Mouse (Mus musculus) v-Abl transformed pro-B cells (cell line): ENCODE results near the gene Gpx5.

Experiments used
- in situ Hi-C, 2 experiments: fragments of 400-800 bp; cut with MboI; formaldehyde crosslinking; loops; one replicate each; pipeline ENCODE4 v1.15.1; 2025; ENCODE audit not compliant: unreplicated experiment in 2 of 2

Gpx5 gene

DNA sequence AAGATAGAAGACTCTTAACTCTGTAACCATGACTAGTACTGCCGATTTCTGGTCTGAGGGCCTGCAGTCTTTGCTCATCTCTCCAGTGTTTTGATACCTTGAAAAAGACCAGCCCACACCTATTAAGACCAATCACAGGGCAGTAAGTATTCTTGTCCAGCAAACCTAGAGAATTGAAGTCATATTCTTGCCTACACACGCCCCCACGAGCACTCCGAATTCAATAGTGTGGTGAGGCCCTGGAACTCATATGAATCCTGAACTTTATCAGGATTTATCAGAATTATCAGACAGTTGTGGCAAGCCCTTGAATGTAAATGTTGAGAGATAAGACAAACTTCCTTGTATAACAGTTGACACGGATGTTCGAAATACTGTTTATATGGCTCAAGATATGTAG lies at the start of gene Gpx5:
Gpx5 (minus strand) TSS at position 101 of the 400 bp plus-strand sequence.
- in situ Hi-C loops: no loop called here

DNA sequence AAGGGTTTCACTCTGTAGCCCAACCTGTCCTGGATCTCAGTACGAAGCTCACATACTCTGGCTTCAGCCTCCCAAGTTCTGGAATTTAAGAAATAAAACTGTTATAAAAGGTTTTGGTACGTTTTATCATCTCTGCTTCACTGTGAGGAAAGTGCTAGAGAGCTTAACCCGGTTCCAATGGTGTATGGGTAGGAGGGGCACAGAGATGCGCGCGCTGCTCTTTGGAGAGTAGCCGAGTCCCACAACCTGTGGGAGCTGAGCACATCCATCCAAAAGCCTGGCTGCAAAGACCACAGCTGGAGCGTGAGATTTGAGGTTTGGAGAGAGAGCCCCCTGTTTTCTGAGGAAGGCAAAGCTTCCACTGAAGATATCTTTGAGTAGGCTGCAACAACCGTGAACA lies 34.9 kb upstream of the Gpx5 start:
- in situ Hi-C loops: loop anchor here (5.0 to 10.0 kb wide), 2 partner anchors 390 to 1013 kb away; no protein-coding TSS in a partner anchor

DNA sequence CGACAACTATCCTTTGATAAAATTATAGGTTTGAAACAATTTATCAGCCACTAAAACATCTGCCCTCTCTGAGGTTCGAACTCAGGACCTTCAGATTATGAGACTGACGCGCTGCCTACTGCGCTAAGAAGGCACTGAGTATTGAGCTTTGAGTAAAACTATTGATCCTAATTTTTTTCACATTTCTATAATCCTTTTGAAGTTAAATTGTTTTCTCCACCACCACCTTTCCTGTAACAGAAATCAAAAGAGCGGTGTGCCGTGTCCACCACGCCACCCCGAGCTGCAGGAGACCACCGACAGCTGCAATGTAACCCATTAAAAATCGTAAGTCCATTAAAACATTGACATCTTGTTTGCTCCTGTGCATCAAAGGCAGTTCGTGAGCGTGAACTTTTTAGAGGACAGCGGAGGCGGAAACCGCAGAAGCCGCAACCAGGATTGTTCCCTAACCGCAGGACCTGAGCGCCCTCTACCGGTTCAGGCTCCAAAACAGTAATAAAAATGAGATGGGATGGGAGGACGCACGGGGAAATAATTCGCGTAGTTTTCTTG lies 34.2 kb upstream of the Gpx5 start:
- in situ Hi-C loops: loop anchor here (5.0 to 10.0 kb wide), 2 partner anchors 389 to 1012 kb away; no protein-coding TSS in a partner anchor

DNA sequence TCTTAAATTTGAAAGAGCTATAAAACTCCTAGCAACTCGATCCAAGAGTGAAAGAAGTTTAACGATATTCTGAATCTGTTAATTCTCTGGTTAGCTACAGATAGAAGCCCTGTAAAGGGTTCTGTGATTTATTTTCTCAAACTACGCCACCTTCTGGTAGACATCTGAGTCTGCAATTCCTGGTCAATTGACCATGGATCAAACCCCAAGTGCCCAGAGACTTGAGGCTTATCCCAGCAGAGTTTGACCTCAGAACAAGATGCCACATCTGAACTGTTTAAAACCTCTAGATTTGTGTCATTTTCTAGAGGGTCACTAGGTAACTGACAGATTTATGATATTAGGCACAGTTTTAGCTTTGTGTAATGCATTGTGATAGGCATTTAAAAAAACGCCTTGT lies 33.7 kb upstream of the Gpx5 start:
- in situ Hi-C loops: loop anchor here (5.0 to 10.0 kb wide), 2 partner anchors 389 to 1011 kb away; no protein-coding TSS in a partner anchor

DNA sequence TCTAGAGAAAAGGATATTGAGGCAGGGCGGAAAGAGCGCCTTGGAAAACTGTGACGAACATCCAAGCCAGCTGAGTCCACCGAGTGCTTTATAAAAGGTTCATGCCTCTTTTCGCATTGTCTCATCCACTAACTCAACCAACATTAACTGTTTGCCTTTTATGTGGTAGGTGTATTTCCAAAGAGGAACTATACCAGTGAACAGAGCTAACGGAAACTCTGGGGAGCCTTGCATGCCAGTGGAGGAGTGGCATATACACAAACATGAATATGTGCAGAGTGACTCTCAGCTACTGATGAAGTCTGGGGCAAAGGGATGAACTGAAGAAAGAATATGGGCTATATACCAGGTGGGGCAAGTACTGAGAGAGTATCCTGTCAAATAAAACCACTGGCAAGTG lies 30.9 kb upstream of the Gpx5 start:
- in situ Hi-C loops: loop anchor here (10.0 kb wide), 1 partner anchor 1009 kb away; no protein-coding TSS in a partner anchor

DNA sequence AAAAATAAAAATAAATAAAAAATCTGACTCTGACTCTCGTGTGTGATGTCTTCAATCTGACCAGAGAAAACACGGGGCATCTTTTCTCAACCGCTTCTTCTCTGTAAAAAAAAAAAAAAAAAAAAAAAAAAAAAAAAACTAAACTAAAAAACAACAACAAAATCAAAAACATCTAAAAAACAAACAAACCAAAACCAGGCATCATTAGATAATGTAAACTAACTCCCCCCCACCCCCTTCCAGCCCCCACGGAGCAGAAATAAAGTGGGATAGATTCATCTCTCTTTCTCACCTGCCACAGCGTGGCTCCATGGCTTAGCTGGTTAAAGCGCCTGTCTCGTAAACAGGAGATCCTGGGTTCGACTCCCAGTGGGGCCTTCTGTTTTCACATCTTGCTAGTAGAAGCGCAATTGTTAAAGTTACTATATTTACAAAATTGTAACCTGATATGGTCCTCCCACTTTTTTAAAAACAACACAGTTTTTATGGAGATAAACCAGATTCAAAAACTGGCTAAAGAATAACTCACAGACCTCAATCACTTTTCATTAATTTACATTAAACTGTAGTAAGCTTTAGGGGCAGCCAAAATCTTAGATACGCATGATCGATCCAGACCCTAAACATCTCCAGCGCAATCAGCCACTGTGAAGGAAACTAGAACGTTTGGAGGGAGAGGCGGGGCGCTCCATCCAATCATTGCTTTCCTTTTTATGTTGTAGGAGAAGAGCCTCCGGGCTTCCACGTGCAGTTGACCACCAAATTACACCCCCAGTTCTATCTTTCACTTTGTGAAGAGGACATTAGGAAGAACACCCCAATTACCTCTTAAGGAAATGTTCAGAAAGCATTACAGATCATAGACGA lies 30.2 kb upstream of the Gpx5 start:
- in situ Hi-C loops: loop anchor here (10.0 kb wide), 1 partner anchor 1008 kb away; no protein-coding TSS in a partner anchor

DNA sequence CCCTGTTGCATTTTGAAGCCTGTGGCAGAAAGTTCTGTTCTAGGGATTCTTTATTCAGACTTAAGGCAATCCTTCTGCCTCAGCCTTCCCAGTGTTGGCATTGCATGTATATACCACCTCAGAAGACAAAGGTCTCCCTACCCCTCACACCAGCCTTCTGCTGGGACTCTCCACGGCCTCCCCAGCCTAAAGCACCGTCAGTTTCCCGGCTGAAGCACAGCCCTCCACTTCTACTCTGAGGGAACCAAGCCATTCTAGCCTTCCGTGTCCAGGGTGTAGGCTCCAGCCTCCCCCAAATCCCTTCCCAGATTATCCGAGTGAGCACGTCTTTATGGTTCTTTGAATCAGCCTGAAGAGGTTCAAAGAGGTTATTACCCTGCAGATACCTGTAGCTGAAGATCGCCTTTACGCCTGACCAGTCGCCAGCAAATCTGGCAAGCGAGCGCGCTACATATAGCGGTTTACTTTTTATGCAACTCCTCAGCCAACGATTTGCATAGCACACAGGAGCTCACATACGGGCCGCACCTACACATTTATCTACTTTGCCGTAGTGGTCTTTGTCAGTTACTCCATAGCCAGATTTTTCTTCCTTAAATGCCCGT lies 29.5 kb upstream of the Gpx5 start:
- in situ Hi-C loops: loop anchor here (10.0 kb wide), 1 partner anchor 1007 kb away; no protein-coding TSS in a partner anchor

DNA sequence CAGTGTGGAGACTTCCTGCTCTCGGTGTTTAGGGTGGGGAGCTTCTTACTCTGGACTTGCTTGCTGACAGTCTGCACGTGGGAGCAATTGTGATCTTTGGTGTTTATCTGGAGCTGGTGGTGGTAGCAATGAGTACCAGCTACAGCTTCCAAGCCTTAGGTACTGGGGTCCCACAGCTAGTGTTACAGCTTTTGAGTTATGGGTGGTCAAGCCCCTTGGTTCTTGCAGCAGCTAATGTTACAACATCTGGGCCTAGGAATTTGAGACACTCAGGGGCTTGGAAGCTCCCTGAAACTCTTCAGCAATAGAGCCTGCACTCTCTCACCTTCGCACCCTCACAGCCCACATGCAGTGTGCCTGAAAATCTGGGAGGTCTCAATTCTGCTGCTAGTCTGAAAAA lies 27.7 kb upstream of the Gpx5 start:
- in situ Hi-C loops: loop anchor here (10.0 kb wide), 1 partner anchor 1005 kb away; no protein-coding TSS in a partner anchor

DNA sequence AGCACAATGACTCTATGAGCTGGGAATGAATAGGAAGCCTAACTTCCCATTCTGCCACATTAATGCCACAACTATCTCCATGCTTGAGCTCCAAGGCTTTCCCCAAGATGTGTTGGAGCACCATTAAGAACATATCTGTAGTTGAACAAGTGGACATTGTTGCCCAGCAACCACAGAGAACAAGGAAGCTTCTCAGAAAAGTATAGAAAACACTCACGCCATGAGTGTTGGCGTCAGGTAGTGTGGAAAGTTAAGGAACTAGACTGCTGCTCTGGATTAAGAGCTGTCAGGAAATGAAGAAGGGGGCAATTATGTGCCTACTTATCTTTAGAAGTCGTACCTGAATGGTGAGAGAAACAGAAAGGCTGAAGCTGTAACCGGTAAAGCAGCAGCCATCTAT lies 21.4 kb upstream of the Gpx5 start:
- in situ Hi-C loops: no loop called here

DNA sequence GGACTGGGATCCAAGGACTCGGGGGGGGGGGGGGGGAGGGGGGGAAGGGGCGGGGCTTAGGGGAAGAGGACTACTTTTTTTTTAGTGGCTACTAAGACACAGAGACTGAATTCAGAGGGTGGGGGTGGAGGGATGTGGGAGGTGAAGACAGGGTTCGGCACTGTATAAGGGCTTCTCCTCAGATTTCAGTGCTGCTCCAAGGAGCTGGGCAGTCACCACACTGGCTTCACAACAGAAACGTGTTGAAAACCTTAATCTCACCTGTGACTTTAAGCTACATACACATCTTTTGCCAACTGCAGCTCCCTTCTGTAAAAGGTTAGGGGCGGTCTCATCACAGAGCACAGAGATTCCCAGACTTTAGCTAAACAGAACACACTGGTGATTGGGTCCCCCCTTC lies 20.3 kb upstream of the Gpx5 start:
- in situ Hi-C loops: no loop called here

DNA sequence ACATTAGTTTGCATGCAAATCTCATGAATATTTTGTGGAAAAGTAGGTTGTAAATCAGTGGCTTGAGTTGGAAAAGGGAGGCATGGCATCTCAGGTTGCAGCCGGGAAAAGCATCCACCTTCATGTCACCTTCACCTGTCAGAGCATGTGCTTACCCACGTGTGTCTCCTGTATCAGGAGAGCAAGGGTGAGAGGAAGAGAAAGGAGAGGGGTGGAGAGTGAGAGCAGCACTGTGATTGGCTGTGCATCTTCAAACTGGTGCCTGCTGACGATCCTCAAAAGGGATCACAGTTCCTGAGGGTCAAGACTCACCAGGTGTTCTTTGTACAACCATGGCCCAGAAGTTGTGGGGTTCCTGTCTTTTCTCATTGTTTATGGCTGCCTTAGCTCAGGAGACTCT lies 19.4 kb upstream of the Gpx5 start, which contains the start of gene Gpx6:
Gpx6 (plus strand) TSS at position 200 of the 400 bp plus-strand sequence.
- in situ Hi-C loops: no loop called here

DNA sequence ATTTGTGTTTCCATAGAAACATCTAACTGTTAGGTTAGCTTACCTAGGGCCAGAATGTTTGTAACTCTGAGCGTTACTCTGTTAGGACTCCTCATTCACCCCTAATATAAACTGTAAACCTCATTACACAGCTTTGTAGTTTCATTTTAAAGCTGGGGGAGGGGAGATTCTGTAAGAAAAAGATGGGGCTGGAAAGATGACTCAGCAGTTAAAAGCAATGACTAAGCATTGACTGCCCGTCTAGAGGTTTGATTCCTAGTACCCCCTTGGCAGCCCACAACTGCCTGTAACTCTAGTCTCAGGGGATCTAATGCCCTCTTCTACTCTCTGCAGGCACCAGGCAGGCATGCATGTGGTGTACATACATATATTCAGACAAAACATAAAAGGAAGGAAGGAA lies 17.3 kb upstream of the Gpx5 start:
- in situ Hi-C loops: no loop called here

DNA sequence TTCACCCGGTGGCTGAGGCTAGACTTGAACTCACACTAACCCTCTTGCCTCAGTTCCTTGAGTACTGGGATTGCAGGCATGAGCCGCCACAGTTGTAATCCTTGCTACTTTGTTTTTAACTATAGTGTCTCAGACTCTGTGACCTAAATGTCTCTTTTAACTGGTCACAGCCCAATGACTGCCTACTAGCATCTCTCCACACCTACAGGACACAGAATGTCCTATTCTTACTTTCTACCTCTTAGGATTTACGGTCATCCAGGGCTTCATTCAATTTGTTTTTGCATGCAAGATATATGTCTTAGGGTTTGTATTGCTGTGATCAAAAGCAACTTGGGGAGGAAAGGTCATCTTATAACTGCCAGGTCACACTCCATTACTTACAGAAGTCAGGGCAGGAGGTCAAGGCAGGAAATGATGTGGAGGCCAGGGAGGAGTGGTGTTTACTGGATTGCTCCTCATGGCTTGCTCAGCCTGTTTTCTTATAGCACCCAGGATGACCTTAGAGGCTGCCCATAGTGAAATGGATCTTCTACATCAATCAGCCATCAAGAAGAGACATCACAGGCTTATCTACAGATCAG lies 12.0 kb upstream of the Gpx5 start:
- in situ Hi-C loops: no loop called here

DNA sequence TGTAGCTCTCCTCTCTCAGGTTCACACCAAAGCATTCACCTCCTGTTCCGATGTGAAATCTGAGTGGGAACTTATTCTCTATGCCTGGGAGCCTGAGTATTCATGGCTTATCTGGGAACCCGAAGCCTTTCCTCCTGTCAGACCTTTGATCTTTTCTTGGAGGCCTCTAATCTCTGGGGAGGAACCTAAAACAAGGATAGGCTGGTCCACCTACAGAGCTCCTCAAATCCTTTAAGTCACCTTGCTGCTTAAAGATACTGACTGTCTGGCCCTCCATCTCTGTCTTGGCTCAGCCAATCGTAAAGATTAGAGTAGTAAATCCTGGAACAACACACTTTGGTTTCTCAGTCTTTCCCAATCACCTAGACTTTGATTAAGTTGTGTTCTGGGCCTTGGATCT lies 6.0 kb upstream of the Gpx5 start:
- in situ Hi-C loops: no loop called here

DNA sequence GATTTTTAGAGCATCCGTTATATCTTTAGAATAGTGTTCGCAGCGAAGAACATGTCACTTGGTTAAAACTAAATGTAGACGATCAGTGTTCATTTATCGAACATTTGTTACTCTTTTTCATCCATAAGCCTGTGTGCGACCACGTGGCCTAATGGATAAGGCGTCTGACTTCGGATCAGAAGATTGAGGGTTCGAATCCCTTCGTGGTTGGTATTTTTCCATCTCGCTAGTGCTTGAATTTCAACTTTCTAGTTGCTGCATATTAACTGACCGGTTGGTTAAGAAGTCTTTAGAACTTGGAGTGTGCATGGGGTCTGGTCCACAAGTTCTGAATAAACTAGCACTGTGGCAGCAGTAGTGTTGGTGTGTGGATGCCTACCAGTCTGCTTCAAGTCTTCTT lies 13.0 kb downstream of the Gpx5 start:
- in situ Hi-C loops: loop anchor here (5.0 to 10.0 kb wide), 5 partner anchors 75 to 635 kb away; no protein-coding TSS in a partner anchor

DNA sequence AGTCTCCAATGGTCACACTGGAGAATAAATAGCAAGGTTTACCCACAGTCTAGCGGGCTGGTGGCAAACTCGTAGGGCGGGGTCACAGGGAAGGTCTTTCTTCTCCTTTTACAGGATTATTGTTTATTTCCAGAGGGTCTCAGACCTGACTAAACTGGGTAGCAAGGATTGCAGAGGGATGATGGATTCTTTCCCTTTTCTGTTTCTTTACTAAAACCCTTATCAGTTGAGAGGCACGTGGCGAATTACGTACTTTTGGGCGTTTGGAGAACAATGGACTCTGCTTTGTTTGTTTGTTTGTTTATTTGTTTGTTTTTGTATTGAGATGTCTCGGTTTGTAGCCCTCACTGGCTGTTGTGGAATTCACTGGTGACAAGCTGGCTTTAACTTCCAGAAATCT lies 13.5 kb downstream of the Gpx5 start:
- in situ Hi-C loops: loop anchor here (5.0 to 10.0 kb wide), 5 partner anchors 74 to 636 kb away; no protein-coding TSS in a partner anchor

DNA sequence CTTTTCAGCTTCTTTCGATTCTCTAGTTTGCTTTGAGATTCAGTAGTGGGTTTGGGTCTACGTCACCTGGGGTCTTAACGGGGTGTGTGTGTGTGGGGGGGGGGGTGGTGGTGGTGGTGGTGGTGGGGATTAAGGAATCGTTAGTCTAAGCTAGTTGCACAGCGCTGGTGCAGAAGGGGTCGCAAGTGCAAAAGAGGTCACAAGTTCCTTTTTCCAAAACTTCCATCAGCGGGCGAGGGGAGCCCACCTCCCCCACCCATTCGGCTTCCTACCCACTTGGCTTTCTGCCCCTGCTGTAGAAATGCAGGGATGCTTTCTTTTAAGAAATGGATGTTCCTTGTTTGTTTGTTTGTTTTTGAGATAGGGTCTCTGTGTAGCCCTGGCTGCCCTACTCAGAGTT lies 16.0 kb downstream of the Gpx5 start:
- in situ Hi-C loops: loop anchor here (5.0 to 10.0 kb wide), 5 partner anchors 72 to 638 kb away; no protein-coding TSS in a partner anchor

DNA sequence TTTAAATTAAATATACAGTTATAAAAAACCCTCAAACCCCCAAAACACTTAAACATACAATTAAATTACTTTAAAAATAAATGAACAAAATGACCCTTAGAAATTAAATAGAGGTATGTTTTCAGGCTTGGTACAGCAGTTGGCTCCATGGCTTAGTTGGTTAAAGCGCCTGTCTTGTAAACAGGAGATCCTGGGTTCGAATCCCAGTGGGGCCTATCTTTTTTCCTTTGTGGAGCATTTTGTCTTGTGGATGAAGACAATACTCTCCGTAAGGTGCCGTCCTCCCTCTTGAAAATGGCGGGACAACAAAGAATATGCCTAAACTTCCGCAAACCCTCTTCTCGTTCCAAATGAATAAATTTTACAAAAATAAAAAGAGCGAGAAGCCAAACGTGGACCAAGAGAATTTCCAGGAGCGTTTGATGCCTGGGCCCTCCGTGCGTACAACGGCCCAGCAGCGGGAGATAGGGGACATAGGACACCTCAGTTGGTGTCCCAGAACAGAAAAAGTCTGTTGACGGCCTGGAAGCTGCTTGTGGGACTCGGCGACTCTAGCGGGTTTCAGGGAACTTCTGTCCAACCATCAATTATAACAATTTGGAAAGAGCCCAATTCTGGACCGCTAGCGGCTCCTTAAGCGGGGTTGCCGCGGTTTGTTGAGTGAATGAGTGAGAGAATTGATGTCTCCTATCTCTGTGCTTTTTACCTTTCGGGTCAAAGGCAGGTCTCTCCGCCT lies 16.5 kb downstream of the Gpx5 start:
- in situ Hi-C loops: loop anchor here (5.0 to 10.0 kb wide), 5 partner anchors 71 to 639 kb away; no protein-coding TSS in a partner anchor

DNA sequence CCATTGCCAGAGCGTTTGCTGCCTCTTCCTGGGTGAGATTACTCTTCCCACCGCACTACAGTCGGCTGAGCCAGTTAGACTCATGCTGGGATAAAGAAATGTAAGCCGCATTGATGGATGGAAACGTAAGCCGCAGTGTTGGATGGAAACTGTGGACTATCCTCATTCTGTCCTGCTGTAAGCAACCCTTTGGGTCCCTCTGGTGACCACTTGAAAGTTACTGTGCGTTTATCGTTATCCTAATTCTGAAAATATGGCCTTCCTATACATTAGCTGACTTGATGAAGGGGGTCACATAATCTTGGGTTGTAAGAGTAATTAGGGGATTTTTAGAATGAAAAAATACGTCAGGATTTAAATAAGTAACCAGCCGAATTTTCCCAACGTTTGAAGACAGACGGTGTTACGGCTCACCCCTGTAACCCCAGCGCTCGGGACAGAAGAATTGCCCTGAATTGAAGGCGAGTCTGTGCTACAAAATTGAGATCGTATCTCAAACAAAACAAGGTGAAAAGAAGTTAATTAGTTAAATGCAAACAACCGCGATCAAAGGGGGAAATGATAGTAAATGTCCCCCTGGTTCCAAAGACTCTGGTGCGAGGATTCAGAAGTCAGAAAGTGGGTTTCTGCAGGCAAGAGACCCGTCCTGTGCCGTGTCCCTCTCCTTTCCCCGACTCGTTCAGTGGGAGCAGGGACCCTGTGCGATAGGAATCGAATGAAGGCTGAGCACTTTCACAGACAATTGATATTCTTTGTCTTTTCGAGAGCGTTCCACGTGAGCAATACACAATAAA lies 17.3 kb downstream of the Gpx5 start:
- in situ Hi-C loops: loop anchor here (5.0 to 10.0 kb wide), 5 partner anchors 70 to 640 kb away; no protein-coding TSS in a partner anchor
